Mouse (Mus musculus): ENCODE results near the gene Vcp.
A peak's percentile ranks its signal among the peaks of the same experiment; 100 is the strongest.

Vcp gene

GRCm38 (mm10) chr4:42972952-42973351, 27.4 kb downstream of the Vcp start:
- DNase-seq (ENCODE audit: low spot score in 2 of 2) = no peak

- no peak for DNase-seq (ENCODE audit: low spot score in 2 of 2)
Observed at GRCm38 (mm10) chr4:42969304-42969703, 31.0 kb downstream of the Vcp start, which contains the start of gene 1700022I11Rik. 1700022I11Rik (plus strand) TSS chr4:42969604.

GRCm38 (mm10) chr4:42965039-42965719, 35.1 kb downstream of the Vcp start:
- DNase-seq (ENCODE audit: low spot score in 2 of 2) = peak in 1 of 2 experiments; percentile 79

GRCm38 (mm10) chr4:42963480-42963879, 36.8 kb downstream of the Vcp start:
- DNase-seq (ENCODE audit: low spot score in 2 of 2) = no peak

GRCm38 (mm10) chr4:42961592-42961991, 38.7 kb downstream of the Vcp start:
- DNase-seq (ENCODE audit: low spot score in 2 of 2) = peak; percentile 60 to 81

- DNase-seq (ENCODE audit: low spot score in 2 of 2) = no peak
Observed at GRCm38 (mm10) chr4:42959382-42959781, 40.9 kb downstream of the Vcp start.

- no peak for DNase-seq (ENCODE audit: low spot score in 2 of 2)
Observed at GRCm38 (mm10) chr4:42958942-42959341, 41.4 kb downstream of the Vcp start.

- peak in 1 of 2 experiments; percentile 22 for DNase-seq (ENCODE audit: low spot score in 2 of 2)
Observed at GRCm38 (mm10) chr4:42957979-42958378, 42.3 kb downstream of the Vcp start.

GRCm38 (mm10) chr4:42957306-42957705, 43.0 kb downstream of the Vcp start:
- no peak for DNase-seq (ENCODE audit: low spot score in 2 of 2)

- DNase-seq (ENCODE audit: low spot score in 2 of 2) = no peak
Observed at GRCm38 (mm10) chr4:42956581-42956980, 43.7 kb downstream of the Vcp start.

GRCm38 (mm10) chr4:42955200-42955599, 45.1 kb downstream of the Vcp start:
- peak in 1 of 2 experiments; percentile 21 for DNase-seq (ENCODE audit: low spot score in 2 of 2)

- peak; percentile 79 to 85 for DNase-seq (ENCODE audit: low spot score in 2 of 2)
Observed at GRCm38 (mm10) chr4:42954297-42954696, 46.0 kb downstream of the Vcp start.

GRCm38 (mm10) chr4:42953435-42954094, 46.7 kb downstream of the Vcp start:
- peak; percentile 54 to 68 for DNase-seq (ENCODE audit: low spot score in 2 of 2)

- peak in 1 of 2 experiments; percentile 35 for DNase-seq (ENCODE audit: low spot score in 2 of 2)
Observed at GRCm38 (mm10) chr4:42952563-42952962, 47.7 kb downstream of the Vcp start.

GRCm38 (mm10) chr4:42951206-42952195, 48.8 kb downstream of the Vcp start:
- peak in 1 of 2 experiments; percentile 27 for DNase-seq (ENCODE audit: low spot score in 2 of 2)

- peak; percentile 85 to 87 for DNase-seq (ENCODE audit: low spot score in 2 of 2)
Observed at GRCm38 (mm10) chr4:42950065-42950558, 50.2 kb downstream of the Vcp start.

GRCm38 (mm10) chr4:42949676-42950051, 50.6 kb downstream of the Vcp start, which contains the start of gene Dnajb5:
Dnajb5 (plus strand) TSS chr4:42949814.
- DNase-seq (ENCODE audit: low spot score in 2 of 2) = peak; percentile 99 to 100

- DNase-seq (ENCODE audit: low spot score in 2 of 2) = no peak
Observed at GRCm38 (mm10) chr4:42949051-42949675, 51.1 kb downstream of the Vcp start.

GRCm38 (mm10) chr4:42948527-42948926, 51.8 kb downstream of the Vcp start:
- DNase-seq (ENCODE audit: low spot score in 2 of 2) = peak in 1 of 2 experiments; percentile 65

- DNase-seq (ENCODE audit: low spot score in 2 of 2) = peak; percentile 90 to 93
Observed at GRCm38 (mm10) chr4:42946733-42947290, 53.5 kb downstream of the Vcp start.

GRCm38 (mm10) chr4:42945952-42946351, 54.4 kb downstream of the Vcp start:
- peak; percentile 74 to 87 for DNase-seq (ENCODE audit: low spot score in 2 of 2)

Data from frontal cortex, postnatal 36 days (tissue).